Mouse (Mus musculus) 416B (cell line): ENCODE results near the gene Tmem56.
A peak's percentile ranks its signal among the peaks of the same experiment; 100 is the strongest.

Experiments
- DNase-seq: peaks from one replicate; pipeline ENCODE4 v3.0.0; 2011; ENCODE audit warnings: low read depth

Tmem56 gene

GRCm38 (mm10) chr3:121239096-121239495 lies 43.8 kb downstream of the Tmem56 start:
- DNase-seq = no peak

GRCm38 (mm10) chr3:121224763-121225162 lies 58.1 kb downstream of the Tmem56 start:
- no peak for DNase-seq

GRCm38 (mm10) chr3:121224185-121224584 lies 58.7 kb downstream of the Tmem56 start:
- DNase-seq = no peak

GRCm38 (mm10) chr3:121221987-121222386 lies 60.9 kb downstream of the Tmem56 start:
- no peak for DNase-seq

GRCm38 (mm10) chr3:121217011-121217410 lies 65.9 kb downstream of the Tmem56 start:
- DNase-seq = no peak

- DNase-seq = no peak
These were observed 69.4 kb downstream of the Tmem56 start for GRCm38 (mm10) chr3:121213501-121213900.

- peak; percentile 13 for DNase-seq
These were observed 70.7 kb downstream of the Tmem56 start for GRCm38 (mm10) chr3:121212156-121212555.

GRCm38 (mm10) chr3:121208994-121209393 lies 73.9 kb downstream of the Tmem56 start:
- DNase-seq = no peak

GRCm38 (mm10) chr3:121206202-121206882 lies 76.6 kb downstream of the Tmem56 start:
- DNase-seq = no peak

GRCm38 (mm10) chr3:121202638-121203037 lies 80.3 kb downstream of the Tmem56 start:
- DNase-seq = no peak

- peak; percentile 88 for DNase-seq
These were observed 81.7 kb downstream of the Tmem56 start for GRCm38 (mm10) chr3:121201012-121201747.

GRCm38 (mm10) chr3:121189199-121189598 lies 93.7 kb downstream of the Tmem56 start:
- DNase-seq = no peak

GRCm38 (mm10) chr3:121187510-121187909 lies 95.4 kb downstream of the Tmem56 start:
- DNase-seq = no peak

GRCm38 (mm10) chr3:121186925-121187324 lies 96.0 kb downstream of the Tmem56 start:
- DNase-seq = no peak

- DNase-seq = no peak
These were observed 97.7 kb downstream of the Tmem56 start for GRCm38 (mm10) chr3:121185197-121185596.

GRCm38 (mm10) chr3:121176011-121176410 lies 106.9 kb downstream of the Tmem56 start:
- no peak for DNase-seq

GRCm38 (mm10) chr3:121174248-121174945 lies 108.5 kb downstream of the Tmem56 start:
- DNase-seq = peak; percentile 85

- DNase-seq = no peak
These were observed 110.2 kb downstream of the Tmem56 start for GRCm38 (mm10) chr3:121172718-121173117.

- DNase-seq = no peak
These were observed 111.0 kb downstream of the Tmem56 start for GRCm38 (mm10) chr3:121171872-121172265.

GRCm38 (mm10) chr3:121171243-121171871 lies 111.5 kb downstream of the Tmem56 start, which contains the start of gene Rwdd3:
Gene Rwdd3 (minus strand): TSS chr3:121171695.
- DNase-seq = peak; percentile 92

- no peak for DNase-seq
These were observed 112.3 kb downstream of the Tmem56 start for GRCm38 (mm10) chr3:121170631-121171030.
